Mouse (Mus musculus) embryonic facial prominence, embryonic 12.5 days (tissue): ENCODE measurements around the gene Sgcd. TPM values are rescaled to one million over a fixed set of nuclear protein-coding genes. Genes with fewer than 3 reads are reported as not detected.

Source experiments
- ATAC-seq: fragments of 200-750 bp; cut with Nextera tagmentation; 2 replicates; pipeline ENCODE4 v1.8.0; 2017; ENCODE audit not compliant: insufficient number of reproducible peaks, insufficient read depth, low FRiP score, low TSS enrichment
- H3K27ac ChIP-seq: fragments of 300-500 bp; sonication (generic); 2 replicates; pipeline ENCODE4 v1.5.1; 2016; ENCODE audit warnings: mild to moderate bottlenecking
- H3K27me3 ChIP-seq: fragments of 300-500 bp; sonication (generic); 2 replicates; pipeline ENCODE4 v1.6.1; 2016; ENCODE audit warnings: mild to moderate bottlenecking, moderate library complexity
- H3K36me3 ChIP-seq: fragments of 300-500 bp; sonication (generic); 2 replicates; pipeline ENCODE4 v1.6.1; 2016; ENCODE audit warnings: mild to moderate bottlenecking
- H3K4me1 ChIP-seq: fragments of 300-500 bp; sonication (generic); 2 replicates; pipeline ENCODE4 v1.6.1; 2016
- H3K4me2 ChIP-seq: fragments of 300-500 bp; sonication (generic); replicated peaks from 2 replicates; pipeline ENCODE4 v1.6.1; 2016; ENCODE audit warnings: mild to moderate bottlenecking, moderate library complexity
- H3K4me3 ChIP-seq: fragments of 300-500 bp; sonication (generic); 2 replicates; pipeline ENCODE4 v1.5.1; 2016; ENCODE audit warnings: mild to moderate bottlenecking
- H3K9ac ChIP-seq: fragments of 300-500 bp; sonication (generic); 2 replicates; pipeline ENCODE4 v1.6.1; 2016; ENCODE audit warnings: mild to moderate bottlenecking, moderate library complexity
- H3K9me3 ChIP-seq: fragments of 300-500 bp; sonication (generic); 2 replicates; pipeline ENCODE4 v1.6.1; 2016; ENCODE audit warnings: mild to moderate bottlenecking, moderate library complexity
- WGBS: fragments of 180-500 bp; shearing (Covaris S2); methylation state at CpG from one replicate; pipeline ENCODE4 v1.1.7; 2016; 5-methylcytosine and 5-hydroxymethylcytosine counted together
- polyA plus RNA-seq: library from polyadenylated mRNA; unstranded; fragments of >200 nt; fragmentation: Nextera tagmentation; extraction: Ambion mirVana; gene quantifications from 2 replicates; pipeline ENCODE4 v1.2.1, GENCODE M21; 2016

Gene Sgcd
- polyA plus RNA-seq, 1 experiment from 2014 or later: 11.7 TPM

DNA sequence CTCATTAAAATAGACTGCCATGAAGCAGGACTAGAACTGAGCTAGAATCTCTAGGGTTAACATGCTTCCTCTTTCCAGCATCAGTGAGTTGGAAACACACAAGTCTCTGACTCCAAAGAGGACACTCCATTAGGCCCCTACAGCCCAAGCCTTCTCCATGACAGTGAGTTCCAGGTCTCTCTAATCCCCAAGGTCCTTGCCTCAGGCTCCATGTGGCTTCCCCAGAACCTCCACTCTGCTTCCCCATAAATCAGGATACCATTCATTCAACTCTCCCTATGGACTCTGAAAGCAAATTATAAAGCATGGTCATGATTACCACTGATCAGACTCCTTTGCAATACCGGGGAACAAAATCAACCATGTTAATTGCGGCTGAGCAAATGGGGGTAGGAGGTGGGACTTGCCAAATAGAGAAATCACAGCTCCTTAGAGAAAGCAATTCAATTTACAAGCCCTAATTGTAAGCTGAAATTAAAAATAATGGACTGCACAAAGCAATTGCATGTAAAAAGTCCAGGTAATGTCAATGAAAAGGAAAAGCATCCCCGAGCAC is 97.1 kb downstream of the Sgcd start:
- Histone ChIP-seq H3K4me3 (no peak overlapping the region), H3K4me2 (no peak overlapping the region), H3K36me3 (no peaks in the 10 kb centered on the region), H3K27me3 (no peaks in the 10 kb centered on the region), H3K27ac (no peak overlapping the region), H3K4me1 (no peaks in the 10 kb centered on the region), H3K9ac (no peak overlapping the region), H3K9me3 (no peaks in the 10 kb centered on the region)
- WGBS: 77% methylated on average over 3 of the region's 3 CpGs
- ATAC-seq: no peak

DNA sequence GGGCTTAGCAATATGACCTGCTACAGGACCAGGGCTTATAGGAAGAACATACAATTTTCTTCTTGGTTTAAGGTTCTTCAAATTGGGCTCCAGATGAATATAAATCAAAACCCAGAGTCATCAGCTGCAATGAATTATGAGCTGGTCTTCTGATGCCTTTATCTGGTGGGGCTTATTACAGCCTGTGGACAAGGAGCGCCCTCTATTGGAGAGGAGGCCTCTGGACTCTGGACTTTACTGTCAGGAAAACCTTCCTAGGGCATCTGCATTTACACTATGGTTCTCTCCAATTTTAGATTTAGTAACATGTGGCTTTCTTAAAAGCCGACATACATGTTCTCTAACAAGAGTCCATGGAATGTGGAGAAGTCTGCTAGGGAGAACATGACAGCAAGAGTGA is 98.5 kb downstream of the Sgcd start:
- no peak overlapping the region for H3K4me3 ChIP-seq
- no peaks in the 10 kb centered on the region for H3K27me3 ChIP-seq
- no peak for ATAC-seq
- no peak overlapping the region for H3K9ac ChIP-seq
- H3K36me3 ChIP-seq: no peaks in the 10 kb centered on the region
- no peak overlapping the region for H3K27ac ChIP-seq
- H3K4me1 ChIP-seq: no peaks in the 10 kb centered on the region
- WGBS: 51% methylated on average over 2 of the region's 2 CpGs
- no peaks in the 10 kb centered on the region for H3K9me3 ChIP-seq
- no peak overlapping the region for H3K4me2 ChIP-seq

DNA sequence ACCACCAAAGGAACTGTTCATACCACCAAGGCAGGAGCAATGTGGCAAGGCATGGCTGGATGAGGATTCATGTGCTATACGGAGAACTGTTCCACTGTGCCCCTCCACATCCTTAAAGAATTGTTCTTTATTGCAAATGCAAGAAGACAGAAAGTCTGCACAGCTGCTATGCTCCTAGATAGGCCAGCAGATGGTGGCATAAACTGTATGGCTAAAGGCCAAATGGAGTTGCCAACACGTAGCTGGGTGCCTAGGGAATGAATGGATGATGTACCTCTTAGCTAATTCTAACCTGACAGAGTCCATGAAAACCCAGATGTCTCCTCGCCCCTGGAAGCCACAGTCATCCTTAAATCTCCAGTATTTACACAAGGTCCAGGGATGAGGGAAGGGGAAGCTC is 103.5 kb downstream of the Sgcd start:
- no peak for ATAC-seq
- no peak overlapping the region for H3K4me2 ChIP-seq
- H3K27me3 ChIP-seq: no peaks in the 10 kb centered on the region
- no peaks in the 10 kb centered on the region for H3K9me3 ChIP-seq
- H3K36me3 ChIP-seq: no peaks in the 10 kb centered on the region
- WGBS: 66% methylated on average over 3 of the region's 3 CpGs
- H3K9ac ChIP-seq: no peak overlapping the region
- no peak overlapping the region for H3K27ac ChIP-seq
- no peaks in the 10 kb centered on the region for H3K4me1 ChIP-seq
- H3K4me3 ChIP-seq: no peak overlapping the region

DNA sequence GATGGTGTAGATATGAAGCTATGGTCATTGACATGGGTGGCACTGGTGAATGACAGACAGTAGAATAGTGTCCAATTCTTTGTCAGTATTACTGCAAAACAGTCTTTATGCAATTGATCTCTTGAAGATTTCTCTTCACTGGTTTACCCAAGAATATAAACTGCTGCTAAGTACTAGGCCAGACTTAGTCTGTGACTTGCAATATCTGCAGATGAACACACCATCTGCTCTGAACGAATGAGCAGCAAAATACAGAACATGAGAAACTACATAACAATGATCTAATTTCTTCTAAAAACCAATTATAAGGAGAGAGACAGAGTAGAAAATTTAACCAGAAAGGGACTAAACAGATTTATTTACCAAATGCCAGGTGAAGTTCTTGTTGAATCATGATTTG is 105.2 kb downstream of the Sgcd start:
- no peaks in the 10 kb centered on the region for H3K36me3 ChIP-seq
- no peaks in the 10 kb centered on the region for H3K27me3 ChIP-seq
- no peak overlapping the region for H3K4me3 ChIP-seq
- WGBS: 84% methylated on average over 1 of the region's 1 CpGs
- no peak for ATAC-seq
- no peaks in the 10 kb centered on the region for H3K4me1 ChIP-seq
- no peak overlapping the region for H3K4me2 ChIP-seq
- H3K9ac ChIP-seq: no peak overlapping the region
- no peaks in the 10 kb centered on the region for H3K9me3 ChIP-seq
- H3K27ac ChIP-seq: no peak overlapping the region

DNA sequence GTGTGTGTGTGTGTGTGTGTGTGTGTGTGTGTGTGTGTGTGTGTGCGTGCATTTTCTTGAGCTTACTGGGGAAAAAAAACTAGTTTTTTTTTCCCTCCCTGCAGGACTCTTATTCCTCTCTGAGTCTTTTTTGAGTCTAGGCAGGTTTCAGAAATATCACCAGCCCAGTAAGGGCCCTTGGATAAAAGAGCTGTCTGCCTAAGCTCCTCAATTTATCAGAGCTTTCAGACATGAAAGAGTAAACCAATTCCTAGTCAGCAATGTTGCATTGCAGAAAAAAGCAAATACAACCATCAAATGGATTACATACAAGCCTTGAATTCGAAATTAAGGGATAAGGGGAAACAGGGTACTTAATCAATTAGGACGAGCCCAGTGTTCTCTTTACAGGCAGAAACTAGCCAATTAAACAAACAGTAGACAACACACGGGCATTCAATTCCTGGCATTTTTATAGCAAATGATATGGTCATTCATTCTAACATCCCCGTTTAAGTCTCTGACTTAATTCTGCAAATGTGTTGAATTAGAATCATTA is 112.1 kb downstream of the Sgcd start:
- H3K36me3 ChIP-seq: no peaks in the 10 kb centered on the region
- no peak overlapping the region for H3K9ac ChIP-seq
- WGBS: 66% methylated on average over 5 of the region's 5 CpGs
- no peak overlapping the region for H3K4me2 ChIP-seq
- no peaks in the 10 kb centered on the region for H3K4me1 ChIP-seq
- ATAC-seq: no peak
- no peaks in the 10 kb centered on the region for H3K27me3 ChIP-seq
- no peaks in the 10 kb centered on the region for H3K9me3 ChIP-seq
- H3K4me3 ChIP-seq: no peak overlapping the region
- H3K27ac ChIP-seq: no peak overlapping the region

DNA sequence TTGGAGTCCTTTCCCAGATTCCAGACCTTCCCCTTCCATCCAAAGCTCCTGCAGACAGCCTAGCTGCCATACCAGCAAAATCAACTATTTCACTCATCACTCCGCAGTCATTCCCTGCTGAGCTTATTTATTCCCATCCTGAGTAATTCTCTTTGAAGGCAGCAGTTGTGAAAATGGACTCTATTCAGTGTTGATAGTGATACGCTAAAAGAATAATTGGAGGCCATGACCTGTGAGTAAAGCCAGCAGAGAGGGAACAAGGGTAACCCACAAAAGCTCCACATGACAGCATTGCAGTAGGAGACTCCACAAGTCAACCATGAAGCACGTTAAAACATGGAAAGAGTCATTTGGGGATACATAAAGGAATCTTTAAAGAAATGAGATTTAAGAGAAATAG is 142.9 kb downstream of the Sgcd start:
- Histone ChIP-seq H3K27me3 (no peaks in the 10 kb centered on the region), H3K4me2 (no peak overlapping the region), H3K4me3 (no peak overlapping the region), H3K27ac (no peak overlapping the region), H3K36me3 (no peaks in the 10 kb centered on the region), H3K4me1 (no peaks in the 10 kb centered on the region), H3K9ac (no peak overlapping the region), H3K9me3 (no peaks in the 10 kb centered on the region)
- 29% methylated on average over 3 of the region's 3 CpGs for WGBS
- no peak for ATAC-seq

DNA sequence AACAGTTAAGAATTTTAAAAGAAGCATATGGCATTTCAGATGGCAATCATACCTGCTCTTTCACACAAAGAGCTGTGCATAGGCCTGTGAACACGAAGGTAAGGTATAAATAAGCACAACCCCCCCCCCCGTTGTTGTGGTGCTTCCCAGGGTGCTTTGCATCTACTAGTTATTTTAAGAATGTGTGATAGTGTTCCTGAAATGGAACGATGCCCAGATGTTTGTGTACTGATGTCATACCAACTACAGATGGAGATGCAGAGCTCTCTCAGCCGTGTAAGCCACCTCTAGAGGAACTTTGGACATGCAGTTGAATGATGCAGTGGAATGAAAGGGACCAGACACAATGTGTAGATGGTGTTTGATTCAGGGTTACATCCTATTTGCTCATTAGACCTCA is 155.5 kb downstream of the Sgcd start:
- no peaks in the 10 kb centered on the region for H3K27me3 ChIP-seq
- no peaks in the 10 kb centered on the region for H3K9me3 ChIP-seq
- no peak overlapping the region for H3K4me3 ChIP-seq
- H3K36me3 ChIP-seq: no peaks in the 10 kb centered on the region
- 66% methylated on average over 4 of the region's 4 CpGs for WGBS
- no peak overlapping the region for H3K27ac ChIP-seq
- H3K9ac ChIP-seq: no peak overlapping the region
- no peak overlapping the region for H3K4me2 ChIP-seq
- no peaks in the 10 kb centered on the region for H3K4me1 ChIP-seq
- ATAC-seq: no peak

DNA sequence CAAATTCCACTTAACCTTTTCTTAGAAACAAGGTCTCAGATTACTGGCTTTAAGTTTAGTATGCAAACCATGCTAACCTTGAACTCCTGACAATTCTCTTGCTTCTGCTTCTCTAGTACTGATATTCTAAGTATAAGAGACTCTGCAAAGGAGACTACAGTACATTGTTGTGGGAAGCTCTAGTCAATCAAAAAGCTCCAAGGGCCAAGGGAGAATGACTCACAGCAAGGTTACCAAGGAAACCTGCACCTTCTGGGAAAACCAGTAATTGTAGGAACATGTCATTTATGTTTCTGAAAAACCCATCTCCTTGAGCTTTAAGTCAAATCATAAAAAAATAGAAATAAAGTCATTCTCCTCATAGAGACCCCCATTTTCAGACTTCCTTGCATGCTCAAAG is 178.5 kb downstream of the Sgcd start:
- H3K4me1 ChIP-seq: no peaks in the 10 kb centered on the region
- ATAC-seq: no peak

DNA sequence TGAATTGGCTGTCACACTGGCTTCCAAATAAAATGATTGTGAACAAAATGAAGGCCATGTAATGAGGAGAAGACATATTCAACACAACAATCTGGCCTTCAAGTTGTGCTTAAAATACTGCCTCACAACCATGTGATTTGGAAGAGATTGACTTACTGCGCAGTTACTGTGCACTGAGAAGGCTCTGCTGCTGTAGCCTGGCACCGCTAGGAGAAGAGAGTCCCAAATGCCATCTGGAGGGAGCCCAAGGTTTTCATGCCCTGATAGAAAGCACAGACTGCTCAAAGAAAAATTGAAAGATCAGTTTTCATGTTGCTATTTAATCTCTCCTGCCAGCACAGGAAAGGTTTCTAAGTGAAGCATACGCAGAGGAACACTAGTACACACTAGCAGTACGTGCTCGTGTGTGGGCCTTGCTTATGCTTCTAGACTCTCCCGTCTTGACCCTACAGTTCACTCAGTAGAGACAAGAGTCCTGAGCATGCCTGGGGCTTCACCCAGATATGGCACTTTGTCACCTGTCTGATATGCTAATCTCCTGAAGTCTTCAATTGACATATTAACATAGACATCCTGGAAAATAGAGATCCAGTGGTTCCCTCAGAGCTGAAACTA is 184.6 kb downstream of the Sgcd start:
- no peaks in the 10 kb centered on the region for H3K27me3 ChIP-seq
- H3K4me3 ChIP-seq: no peak overlapping the region
- WGBS: 89% methylated on average over 6 of the region's 6 CpGs
- no peak for ATAC-seq
- H3K4me1 ChIP-seq: no peaks in the 10 kb centered on the region
- no peak overlapping the region for H3K4me2 ChIP-seq
- H3K36me3 ChIP-seq: no peaks in the 10 kb centered on the region
- no peak overlapping the region for H3K27ac ChIP-seq
- H3K9ac ChIP-seq: no peak overlapping the region
- H3K9me3 ChIP-seq: no peaks in the 10 kb centered on the region

More for the DNA sequence above, 178.5 kb downstream of the Sgcd start:
- H3K27ac ChIP-seq: no peak overlapping the region
- no peak overlapping the region for H3K4me3 ChIP-seq
- no peak overlapping the region for H3K4me2 ChIP-seq
- no peak overlapping the region for H3K9ac ChIP-seq
- no peaks in the 10 kb centered on the region for H3K27me3 ChIP-seq
- H3K9me3 ChIP-seq: no peaks in the 10 kb centered on the region
- no peaks in the 10 kb centered on the region for H3K36me3 ChIP-seq

DNA sequence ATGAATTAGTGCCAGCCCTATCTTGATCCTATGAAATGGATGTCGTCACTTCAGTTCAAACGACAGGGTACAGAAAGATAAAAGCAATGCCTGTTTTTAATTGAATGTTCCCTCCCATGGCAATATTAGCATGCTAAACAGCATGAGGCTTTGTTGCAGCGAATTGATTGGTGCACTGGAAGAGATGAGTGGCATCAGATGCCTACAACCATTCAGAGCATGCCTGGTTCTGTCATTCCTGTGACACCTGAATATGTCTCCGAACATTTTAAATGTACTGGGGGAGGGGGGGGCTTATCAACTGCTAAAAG is 210.9 kb downstream of the Sgcd start:
- no peak overlapping the region for H3K9ac ChIP-seq
- no peaks in the 10 kb centered on the region for H3K36me3 ChIP-seq
- ATAC-seq: no peak
- no peak overlapping the region for H3K4me3 ChIP-seq
- H3K9me3 ChIP-seq: no peaks in the 10 kb centered on the region
- H3K4me1 ChIP-seq: no peaks in the 10 kb centered on the region
- no peak overlapping the region for H3K27ac ChIP-seq
- WGBS: 65% methylated on average over 4 of the region's 4 CpGs
- no peaks in the 10 kb centered on the region for H3K27me3 ChIP-seq
- no peak overlapping the region for H3K4me2 ChIP-seq

DNA sequence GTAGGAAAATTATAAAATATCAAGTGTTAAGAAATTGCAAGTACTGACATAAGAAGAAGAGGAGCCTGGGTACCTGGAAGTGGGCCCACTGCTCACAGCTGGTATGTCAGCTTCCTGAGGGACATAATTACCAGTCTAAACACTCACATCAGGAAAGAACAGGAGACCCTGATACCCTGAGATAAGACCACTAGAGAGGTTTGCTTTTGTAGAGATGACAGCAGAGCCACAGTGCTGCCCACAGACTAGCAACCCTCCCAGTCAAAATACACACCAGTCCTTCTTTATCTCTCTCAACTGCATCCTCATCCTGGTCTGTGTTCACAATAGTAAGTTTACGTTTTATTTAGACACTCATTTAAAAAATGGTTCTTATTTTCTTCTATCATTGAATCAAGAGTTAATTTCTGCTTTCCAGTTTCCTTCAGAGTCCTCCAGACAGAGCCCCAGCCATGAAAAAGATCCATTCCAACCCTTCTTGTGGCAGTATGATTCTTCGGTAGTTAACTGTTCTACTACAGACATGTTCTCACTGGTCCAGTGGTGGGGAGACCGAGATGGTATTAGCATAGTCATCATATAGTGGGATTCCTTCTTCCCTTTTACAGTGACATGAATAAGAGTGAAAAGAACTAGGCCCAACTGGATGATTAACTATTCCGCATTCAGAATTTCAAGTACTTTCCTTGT is 211.4 kb downstream of the Sgcd start:
- Histone ChIP-seq H3K4me1 (no peaks in the 10 kb centered on the region), H3K27ac (no peak overlapping the region), H3K4me2 (no peak overlapping the region), H3K36me3 (no peaks in the 10 kb centered on the region), H3K9ac (no peak overlapping the region), H3K4me3 (no peak overlapping the region), H3K27me3 (no peaks in the 10 kb centered on the region), H3K9me3 (no peaks in the 10 kb centered on the region)
- 80% methylated on average over 4 of the region's 4 CpGs for WGBS
- no peak for ATAC-seq

DNA sequence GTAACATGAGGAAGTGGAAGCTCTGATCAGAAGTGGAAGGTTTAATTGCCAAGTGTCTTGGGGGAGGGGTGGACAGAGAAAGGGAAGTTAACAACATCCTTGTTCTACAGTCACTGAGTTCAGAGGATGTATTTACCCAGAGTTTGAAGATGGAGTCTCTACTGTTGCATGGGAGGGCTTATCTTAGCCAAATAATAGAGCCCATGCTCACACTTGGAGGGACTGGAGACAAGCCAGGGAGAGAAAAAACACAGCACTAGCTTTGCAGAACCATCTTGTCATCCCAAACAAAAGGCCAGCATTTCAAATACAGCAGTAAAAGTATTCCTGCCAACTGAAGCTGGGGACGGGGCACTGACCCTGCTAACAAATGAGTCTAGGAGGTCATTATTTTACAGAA is 212.8 kb downstream of the Sgcd start:
- no peak overlapping the region for H3K9ac ChIP-seq
- no peaks in the 10 kb centered on the region for H3K9me3 ChIP-seq
- no peak overlapping the region for H3K4me3 ChIP-seq
- H3K36me3 ChIP-seq: no peaks in the 10 kb centered on the region
- no peaks in the 10 kb centered on the region for H3K4me1 ChIP-seq
- no peak overlapping the region for H3K27ac ChIP-seq
- WGBS: 69% methylated on average over 1 of the region's 1 CpGs
- ATAC-seq: no peak
- no peaks in the 10 kb centered on the region for H3K27me3 ChIP-seq
- H3K4me2 ChIP-seq: no peak overlapping the region
